Mouse (Mus musculus): ENCODE measurements around the gene Bbs4. TPM values are rescaled to one million over a fixed set of nuclear protein-coding genes. Genes with fewer than 3 reads are reported as not detected.

The Bbs4 gene
- total and polyA plus RNA-seq, 3 experiments: 4.0 to 5.6 TPM; not detected in 1

GRCm38 (mm10) chr9:59281871-59282682, 71.2 kb downstream of the Bbs4 start:
- peak; percentile 85 for DNase-seq (ENCODE audit: low read depth, low spot score)
- Histone ChIP-seq H3K36me3 (ENCODE audit: control insufficient read depth in 1 of 2, insufficient read depth in 2 of 2, low read length in 2 of 2) (peaks cover 0 to 15% of the 10 kb centered on the region in 2 experiments; a peak in 2 of 4 replicates), H3K9me3 (replicated peaks; ENCODE audit: insufficient read depth, low read length) (no peaks in the 10 kb centered on the region), H3K27me3 (ENCODE audit: control insufficient read depth in 1 of 2, insufficient read depth in 2 of 2, low read length in 2 of 2) (no peaks in the 10 kb centered on the region), H3K9ac (ENCODE audit: control insufficient read depth, low read depth, low read length, poor library complexity, severe bottlenecking) (peak overlapping the region; percentile 32), H3K27ac (ENCODE audit: control insufficient read depth, low read depth, low read length) (no peak overlapping the region), H3K79me2 (ENCODE audit: control insufficient read depth, insufficient read depth, low read length, poor library complexity) (no peaks in the 10 kb centered on the region), H3K4me3 (ENCODE audit: control insufficient read depth in 1 of 2, insufficient read depth in 1 of 2, low read depth in 2 of 2, low read length in 2 of 2) (peak overlapping the region; percentile 54 to 65), H3K4me1 (ENCODE audit: control insufficient read depth in 1 of 2, insufficient read depth in 2 of 2, low read length in 2 of 2) (peaks cover 9 to 29% of the 10 kb centered on the region in 2 experiments)
- TF ChIP-seq MAFK (IDR thresholded peaks at IDR 0.05; ENCODE audit: borderline replicate concordance, low read depth, low read length) (no peak), TAL1 (IDR thresholded peaks at IDR 0.05; ENCODE audit: low read length) (no peak), ZMIZ1 (IDR thresholded peaks at IDR 0.05; ENCODE audit: low read depth, low read length) (no peak), EP300 (IDR thresholded peaks at IDR 0.05; ENCODE audit: low read depth in 1 of 2, low read length in 2 of 2) (no peak), MYB (IDR thresholded peaks at IDR 0.05; ENCODE audit: low read depth, low read length) (no peak), USF2 (IDR thresholded peaks at IDR 0.05; ENCODE audit: borderline replicate concordance in 1 of 2, insufficient read depth in 1 of 2, low read depth in 1 of 2, low read length in 2 of 2) (no peak), CHD1 (IDR thresholded peaks at IDR 0.05; ENCODE audit: low read depth, low read length) (no peak), SIN3A (IDR thresholded peaks at IDR 0.05; ENCODE audit: low read length) (no peak), ETS1 (IDR thresholded peaks at IDR 0.05; ENCODE audit: low read depth, low read length) (no peak), KAT2A (conservative IDR thresholded peaks at IDR 0.05; ENCODE audit: low read depth, low read length) (no peak), TBP (IDR thresholded peaks at IDR 0.05; ENCODE audit: low read depth, low read length) (no peak), ELF1 (IDR thresholded peaks at IDR 0.05; ENCODE audit: low read depth, low read length) (peak; percentile 44; the same call in 1 of the 2 replicates), MXI1 (IDR thresholded peaks at IDR 0.05; ENCODE audit: low read depth, low read length) (peak; percentile 10; the same call in 1 of the 2 replicates), NELFE (IDR thresholded peaks at IDR 0.05; ENCODE audit: low read depth, low read length) (no peak), TCF12 (IDR thresholded peaks at IDR 0.05; ENCODE audit: low read depth, low read length) (no peak), USF1 (IDR thresholded peaks at IDR 0.05; ENCODE audit: low read depth, low read length) (no peak), CTCF (IDR thresholded peaks at IDR 0.05 in 2 of 3, conservative IDR thresholded peaks at IDR 0.05 in 1 of 3; ENCODE audit: control insufficient read depth in 1 of 3, insufficient read depth in 1 of 3, low read depth in 2 of 3, low read length in 3 of 3, poor library complexity in 1 of 3, severe bottlenecking in 1 of 3) (peak; percentile 71 to 89 (median 74)), MAX (IDR thresholded peaks at IDR 0.05; ENCODE audit: low read length) (no peak), ZKSCAN1 (IDR thresholded peaks at IDR 0.05; ENCODE audit: low read depth, low read length) (no peak), SMC3 (IDR thresholded peaks at IDR 0.05; ENCODE audit: low read depth, low read length) (peak; percentile 60), BHLHE40 (IDR thresholded peaks at IDR 0.05; ENCODE audit: borderline replicate concordance, low read depth, low read length) (no peak), JUND (IDR thresholded peaks at IDR 0.05; ENCODE audit: low read depth, low read length) (no peak), ZC3H11A (IDR thresholded peaks at IDR 0.05; ENCODE audit: low read depth, low read length) (peak; percentile 25; the same call in 1 of the 2 replicates), ZNF384 (IDR thresholded peaks at IDR 0.05; ENCODE audit: low read depth, low read length) (no peak), NRF1 (IDR thresholded peaks at IDR 0.05; ENCODE audit: insufficient read depth, low read depth, low read length, poor library complexity, severe bottlenecking) (no peak), UBTF (IDR thresholded peaks at IDR 0.05; ENCODE audit: borderline replicate concordance, insufficient read depth, low read depth, low read length) (no peak), MAZ (IDR thresholded peaks at IDR 0.05; ENCODE audit: low read depth, low read length) (no peak), RAD21 (IDR thresholded peaks at IDR 0.05; ENCODE audit: low read depth, low read length) (peak; percentile 66), HCFC1 (IDR thresholded peaks at IDR 0.05; ENCODE audit: low read depth, low read length) (no peak), MYC (IDR thresholded peaks at IDR 0.05; ENCODE audit: low read depth, low read length) (no peak), CHD2 (IDR thresholded peaks at IDR 0.05; ENCODE audit: low read length) (no peak), E2F4 (IDR thresholded peaks at IDR 0.05; ENCODE audit: borderline replicate concordance, low read depth, low read length) (no peak), GABPA (IDR thresholded peaks at IDR 0.05; ENCODE audit: low read depth, low read length) (no peak), POLR2AphosphoS5 (IDR thresholded peaks at IDR 0.05; ENCODE audit: borderline replicate concordance, low read depth, low read length) (no peak), GATA1 (IDR thresholded peaks at IDR 0.05; ENCODE audit: low read depth, low read length) (no peak), POLR2A (IDR thresholded peaks at IDR 0.05; ENCODE audit: control insufficient read depth in 1 of 2, insufficient read depth in 1 of 2, low read depth in 1 of 2, low read length in 2 of 2, poor library complexity in 1 of 2) (no peak)
